ENCODE assay signal across 8 mouse cellular contexts in the genomic region with DNA sequence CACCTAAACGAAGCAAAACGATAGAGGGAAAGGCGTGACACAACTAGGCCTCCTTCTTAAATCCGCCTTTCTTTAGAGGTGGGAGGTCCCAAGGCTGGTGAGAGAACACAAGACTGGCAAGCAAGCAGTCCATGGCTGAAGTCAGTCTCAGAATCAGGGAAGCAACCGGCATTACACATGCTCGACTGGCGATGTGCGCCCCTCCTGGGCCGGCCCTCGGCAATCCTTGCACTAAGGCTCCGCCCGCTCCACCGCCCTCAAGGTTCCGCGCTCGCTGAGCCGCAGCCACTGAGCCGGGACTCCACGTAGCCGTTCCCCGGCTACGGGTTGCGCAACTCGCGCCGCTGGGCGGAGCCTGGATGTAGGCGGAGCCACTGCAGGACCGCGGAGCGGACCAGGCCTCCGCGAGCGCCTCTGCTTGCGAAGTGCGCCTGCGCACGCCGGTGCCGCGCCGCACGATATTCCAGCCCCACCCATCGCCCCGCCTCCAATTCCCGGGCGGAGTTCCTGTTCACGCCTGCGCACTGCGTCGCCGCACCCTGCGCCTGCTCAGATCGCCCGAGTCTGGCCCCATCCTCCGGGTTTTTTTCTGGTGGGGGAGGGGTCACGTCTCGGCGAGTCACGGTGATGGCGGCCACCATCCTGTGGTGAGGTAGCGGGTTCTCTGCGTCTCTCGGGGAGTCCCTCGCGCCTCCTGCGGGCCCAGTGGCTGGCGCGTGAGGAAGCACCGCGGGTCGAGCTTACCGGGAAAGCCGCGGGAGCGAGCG. TPM values are rescaled to one million over a fixed set of nuclear protein-coding genes. Genes with fewer than 3 reads are reported as not detected.
DNase-seq lines count a peak whose midpoint lies in the region; ATAC-seq and TF ChIP-seq lines count a peak whose summit lies in the region.

A gene (plus strand): TSS at position 592 of the 767 bp plus-strand sequence.

- peak within 1 kb of the TSS; percentile 92 for H3ac ChIP-seq in C2C12 (ENCODE audit: control insufficient read depth, insufficient read length, low read depth)

- DNase-seq in brain, embryonic 14.5 days (ENCODE audit: low read depth), result peak; percentile 99
- DNase-seq in kidney, postnatal 0 days (ENCODE audit: low spot score), result peak; percentile 97
- peak; percentile 100 for DNase-seq in liver, embryonic 11.5 days (ENCODE audit: low spot score)
- peak; percentile 100 for DNase-seq in naive thymus-derived CD4-positive, alpha-beta T cell, adult 2 months (ENCODE audit: low read depth)

- H3K79me3 ChIP-seq in C2C12 (ENCODE audit: low read depth), result peaks cover 45% of the 10 kb centered on the region

- H3K79me2 ChIP-seq in C2C12 (ENCODE audit: control insufficient read depth, insufficient read depth), result peaks cover 56% of the 10 kb centered on the region

- no peaks in the 10 kb centered on the region for H3K27me3 ChIP-seq in C2C12 (ENCODE audit: control insufficient read depth, insufficient read depth, insufficient read length)
- no peaks in the 10 kb centered on the region for H3K27me3 ChIP-seq in erythroblast, embryonic 14.5 days (ENCODE audit: control insufficient read depth)
- H3K27me3 ChIP-seq in heart, embryonic 12.5 days (replicated peaks), result no peaks in the 10 kb centered on the region
- no peaks in the 10 kb centered on the region for H3K27me3 ChIP-seq in kidney, postnatal 0 days (ENCODE audit: insufficient read depth, low read length)
- no peaks in the 10 kb centered on the region for H3K27me3 ChIP-seq in liver, embryonic 11.5 days (replicated peaks; ENCODE audit: control insufficient read depth, insufficient read depth, low read length)
- no peaks in the 10 kb centered on the region for H3K27me3 ChIP-seq in stomach, embryonic 14.5 days (ENCODE audit: control insufficient read depth, insufficient read depth, low read length)

- under 1% methylated on average over 77 of the region's 77 CpGs for WGBS in heart, embryonic 12.5 days
- under 1% methylated on average over 77 of the region's 77 CpGs for WGBS in kidney, postnatal 0 days
- under 1% methylated on average over 77 of the region's 77 CpGs for WGBS in liver, embryonic 11.5 days
- WGBS in stomach, embryonic 14.5 days, result under 1% methylated on average over 77 of the region's 77 CpGs

- H3K36me3 ChIP-seq in C2C12 (ENCODE audit: control insufficient read depth, insufficient read depth), result peaks cover 33% of the 10 kb centered on the region
- H3K36me3 ChIP-seq in erythroblast, embryonic 14.5 days (ENCODE audit: control insufficient read depth), result peaks cover 10% of the 10 kb centered on the region
- H3K36me3 ChIP-seq in heart, embryonic 12.5 days, result 0 out of 2 replicates have a peak, but pooled peaks cover 2% of the 10 kb centered on the region
- H3K36me3 ChIP-seq in kidney, postnatal 0 days (ENCODE audit: insufficient read depth, low read length), result no peaks in the 10 kb centered on the region
- H3K36me3 ChIP-seq in liver, embryonic 11.5 days (ENCODE audit: control insufficient read depth, insufficient read depth, low read length), result 0 out of 2 replicates have a peak, but pooled peaks cover 2% of the 10 kb centered on the region
- H3K36me3 ChIP-seq in stomach, embryonic 14.5 days (ENCODE audit: control insufficient read depth, insufficient read depth, low read length), result no peaks in the 10 kb centered on the region

- H3K27ac ChIP-seq in heart, embryonic 12.5 days (ENCODE audit: poor library complexity, severe bottlenecking), result peak within 1 kb of the TSS; percentile 95
- H3K27ac ChIP-seq in kidney, postnatal 0 days, result peak within 1 kb of the TSS; percentile 94
- peak within 1 kb of the TSS; percentile 94 for H3K27ac ChIP-seq in liver, embryonic 11.5 days (ENCODE audit: low read depth, low read length)
- H3K27ac ChIP-seq in stomach, embryonic 14.5 days (ENCODE audit: low read length), result peak within 1 kb of the TSS; percentile 89

- TF ChIP-seq CTCF in C2C12 (IDR thresholded peaks at IDR 0.05; ENCODE audit: control insufficient read depth, insufficient read depth, insufficient read length), result no peak
- TF ChIP-seq CTCF in brain, embryonic 14.5 days (IDR thresholded peaks at IDR 0.05; ENCODE audit: borderline replicate concordance, extremely low read depth, insufficient read depth, insufficient read length), result 0 out of 2 replicates have a peak, but pooled peaks have one; percentile 3
- peak; percentile 51 for TF ChIP-seq CTCF in kidney, postnatal 0 days (IDR thresholded peaks at IDR 0.05; ENCODE audit: low read depth)

- H3K4me2 ChIP-seq in heart, embryonic 12.5 days, result peak within 1 kb of the TSS; percentile 78
- H3K4me2 ChIP-seq in kidney, postnatal 0 days (ENCODE audit: low read length), result peak within 1 kb of the TSS; percentile 76
- H3K4me2 ChIP-seq in liver, embryonic 11.5 days, result peak within 1 kb of the TSS; percentile 81
- H3K4me2 ChIP-seq in stomach, embryonic 14.5 days (replicated peaks; ENCODE audit: low read depth, low read length), result peak within 1 kb of the TSS; percentile 67

- ATAC-seq in heart, embryonic 12.5 days (ENCODE audit: insufficient number of reproducible peaks, low FRiP score), result peak; percentile 98
- peak; percentile 99 for ATAC-seq in kidney, postnatal 0 days (replicated peaks; ENCODE audit: low FRiP score, low read depth)
- peak; percentile 93 for ATAC-seq in liver, embryonic 11.5 days (replicated peaks; ENCODE audit: low FRiP score)
- ATAC-seq in stomach, embryonic 14.5 days (ENCODE audit: insufficient number of reproducible peaks, insufficient read depth, low FRiP score, low read depth), result peak; percentile 99

- peak; percentile 68; the same call in 1 of the 2 replicates for TF ChIP-seq POLR2A in brain, embryonic 14.5 days (IDR thresholded peaks at IDR 0.05; ENCODE audit: borderline replicate concordance, extremely low read depth, insufficient read depth, insufficient read length, poor library complexity, severe bottlenecking)

- H3K4me3 ChIP-seq in C2C12 (ENCODE audit: insufficient read depth, poor library complexity, severe bottlenecking), result peak within 1 kb of the TSS; percentile 92
- H3K4me3 ChIP-seq in erythroblast, embryonic 14.5 days (replicated peaks), result peak within 1 kb of the TSS; percentile 90
- H3K4me3 ChIP-seq in heart, embryonic 12.5 days, result peak within 1 kb of the TSS; percentile 92
- H3K4me3 ChIP-seq in kidney, postnatal 0 days (replicated peaks; ENCODE audit: low read depth, low read length), result peak within 1 kb of the TSS; percentile 99
- H3K4me3 ChIP-seq in liver, embryonic 11.5 days (ENCODE audit: low read depth, low read length), result peak within 1 kb of the TSS; percentile 82
- H3K4me3 ChIP-seq in stomach, embryonic 14.5 days (ENCODE audit: low read depth, low read length), result peak within 1 kb of the TSS; percentile 98

- peaks cover 50% of the 10 kb centered on the region for H3K4me1 ChIP-seq in erythroblast, embryonic 14.5 days (ENCODE audit: control insufficient read depth)
- peaks cover 32% of the 10 kb centered on the region for H3K4me1 ChIP-seq in heart, embryonic 12.5 days (replicated peaks)
- H3K4me1 ChIP-seq in kidney, postnatal 0 days (replicated peaks; ENCODE audit: insufficient read depth, low read length), result peaks cover 2% of the 10 kb centered on the region
- H3K4me1 ChIP-seq in liver, embryonic 11.5 days (replicated peaks; ENCODE audit: control insufficient read depth, insufficient read depth, low read length), result peaks cover 26% of the 10 kb centered on the region
- H3K4me1 ChIP-seq in stomach, embryonic 14.5 days (ENCODE audit: control insufficient read depth, insufficient read depth, low read length), result peaks cover 10% of the 10 kb centered on the region; the same call in 1 of the 2 replicates

- H3K9me3 ChIP-seq in erythroblast, embryonic 14.5 days (ENCODE audit: control insufficient read depth, low read length), result no peaks in the 10 kb centered on the region
- H3K9me3 ChIP-seq in heart, embryonic 12.5 days (replicated peaks), result no peaks in the 10 kb centered on the region
- H3K9me3 ChIP-seq in kidney, postnatal 0 days (replicated peaks; ENCODE audit: low read length), result no peaks in the 10 kb centered on the region
- H3K9me3 ChIP-seq in liver, embryonic 11.5 days (ENCODE audit: control insufficient read depth, low read length), result no peaks in the 10 kb centered on the region
- no peaks in the 10 kb centered on the region for H3K9me3 ChIP-seq in stomach, embryonic 14.5 days (ENCODE audit: control insufficient read depth, low read depth, low read length)

- H3K9ac ChIP-seq in heart, embryonic 12.5 days, result peak within 1 kb of the TSS; percentile 96
- H3K9ac ChIP-seq in kidney, postnatal 0 days (ENCODE audit: low read depth, low read length), result peak within 1 kb of the TSS; percentile 96
- peak within 1 kb of the TSS; percentile 99 for H3K9ac ChIP-seq in liver, embryonic 11.5 days (ENCODE audit: low read depth, low read length)
- H3K9ac ChIP-seq in stomach, embryonic 14.5 days (replicated peaks; ENCODE audit: low read depth, low read length), result peak within 1 kb of the TSS; percentile 89

TF ChIP-seq in C2C12, 6 proteins besides CTCF, POLR2A, EP300 and RAD21:
- TF ChIP-seq MYOG (IDR thresholded peaks at IDR 0.05; ENCODE audit: control insufficient read depth, extremely low read depth, insufficient read length) (no peak), CEBPB (IDR thresholded peaks at IDR 0.05; ENCODE audit: low read depth) (peak; percentile 100), USF1 (IDR thresholded peaks at IDR 0.05; ENCODE audit: low read depth) (no peak), MAX (IDR thresholded peaks at IDR 0.05) (peak; percentile 77), FOSL1 (IDR thresholded peaks at IDR 0.05; ENCODE audit: insufficient read depth, low read length, poor library complexity, severe bottlenecking) (no peak), MYOD1 (IDR thresholded peaks at IDR 0.05; ENCODE audit: control insufficient read depth, insufficient read length, low read depth) (no peak)

RNA-seq across cellular contexts. Expression of the gene that starts here (rescaled TPM):
- polyA plus RNA-seq in C2C12 (2012; fragmentation: generic; extraction: Trizol), result 143 TPM
- 230 and 250 TPM in 2 replicates for polyA plus RNA-seq in brain, embryonic 14.5 days (2012; rRNA removed)
- 9.2 and 11.7 TPM in 2 replicates for polyA plus RNA-seq in erythroblast, embryonic 14.5 days (2012)
- 82.3 and 83.0 TPM in 2 replicates for polyA plus RNA-seq in heart, embryonic 12.5 days (2016; fragmentation: Nextera tagmentation; extraction: Ambion mirVana)
- polyA plus RNA-seq in kidney, postnatal 0 days (2015; fragmentation: Nextera tagmentation; extraction: Ambion mirVana), result 72.5 and 79.7 TPM in 2 replicates
- 61.9 and 67.9 TPM in 2 replicates for polyA plus RNA-seq in liver, embryonic 11.5 days (2014; fragmentation: Nextera tagmentation; extraction: Ambion mirVana)
- 74.6 and 85.2 TPM in 2 replicates for polyA plus RNA-seq in stomach, embryonic 14.5 days (2014; fragmentation: Nextera tagmentation; extraction: Ambion mirVana)

Comparison
In these comparisons a context has a peak if more than half of its experiments do, and no peak if none do; other contexts are left out.
1. Peak in every context shown above with its lines: DNase-seq, ATAC-seq, H3K4me3 ChIP-seq and H3K27ac ChIP-seq.